Mouse (Mus musculus) 3T3-L1 (cell line): ENCODE measurements around the gene Cadm2.

ENCODE experiments used
- DNase-seq: peaks from one replicate; pipeline ENCODE4 v3.0.0-alpha.2; 2015; ENCODE audit warnings: low read depth, low spot score

The Cadm2 gene

GRCm38 (mm10) chr16:67509079-67509478, 111.6 kb downstream of the Cadm2 start:
- DNase-seq = no peak

- no peak for DNase-seq
Observed at GRCm38 (mm10) chr16:67482542-67482941, 138.2 kb downstream of the Cadm2 start.

GRCm38 (mm10) chr16:67467041-67467440, 153.7 kb downstream of the Cadm2 start:
- peak; percentile 26 for DNase-seq

- no peak for DNase-seq
Observed at GRCm38 (mm10) chr16:67436301-67436700, 184.4 kb downstream of the Cadm2 start.

GRCm38 (mm10) chr16:67425371-67425770, 195.3 kb downstream of the Cadm2 start:
- DNase-seq = no peak

GRCm38 (mm10) chr16:67410926-67411325, 209.8 kb downstream of the Cadm2 start:
- no peak for DNase-seq

- no peak for DNase-seq
Observed at GRCm38 (mm10) chr16:67410482-67410881, 210.2 kb downstream of the Cadm2 start.

- DNase-seq = no peak
Observed at GRCm38 (mm10) chr16:67367745-67368144, 253.0 kb downstream of the Cadm2 start.

GRCm38 (mm10) chr16:67348011-67348410, 272.7 kb downstream of the Cadm2 start:
- DNase-seq = peak; percentile 70

GRCm38 (mm10) chr16:67347561-67347960, 273.1 kb downstream of the Cadm2 start:
- DNase-seq = no peak

GRCm38 (mm10) chr16:67346621-67347290, 274.0 kb downstream of the Cadm2 start:
- DNase-seq = no peak

- no peak for DNase-seq
Observed at GRCm38 (mm10) chr16:67344194-67344593, 276.5 kb downstream of the Cadm2 start.

- DNase-seq = no peak
Observed at GRCm38 (mm10) chr16:67311033-67311432, 309.7 kb downstream of the Cadm2 start.

- peak; percentile 80 for DNase-seq
Observed at GRCm38 (mm10) chr16:67284664-67285063, 336.0 kb downstream of the Cadm2 start.

- DNase-seq = no peak
Observed at GRCm38 (mm10) chr16:67243598-67243997, 377.1 kb downstream of the Cadm2 start.

- DNase-seq = peak; percentile 74
Observed at GRCm38 (mm10) chr16:67234862-67235261, 385.8 kb downstream of the Cadm2 start.

GRCm38 (mm10) chr16:67226696-67227095, 394.0 kb downstream of the Cadm2 start:
- no peak for DNase-seq

- no peak for DNase-seq
Observed at GRCm38 (mm10) chr16:67203329-67203728, 417.4 kb downstream of the Cadm2 start.

- no peak for DNase-seq
Observed at GRCm38 (mm10) chr16:67192852-67193415, 427.8 kb downstream of the Cadm2 start.

GRCm38 (mm10) chr16:67192395-67192794, 428.3 kb downstream of the Cadm2 start:
- no peak for DNase-seq

- DNase-seq = no peak
Observed at GRCm38 (mm10) chr16:67186322-67186721, 434.4 kb downstream of the Cadm2 start.

GRCm38 (mm10) chr16:67182958-67183357, 437.8 kb downstream of the Cadm2 start:
- no peak for DNase-seq

- no peak for DNase-seq
Observed at GRCm38 (mm10) chr16:67175386-67175785, 445.3 kb downstream of the Cadm2 start.
